Comparison of ENCODE assay signal across 7 mouse cellular contexts in the genomic region with DNA sequence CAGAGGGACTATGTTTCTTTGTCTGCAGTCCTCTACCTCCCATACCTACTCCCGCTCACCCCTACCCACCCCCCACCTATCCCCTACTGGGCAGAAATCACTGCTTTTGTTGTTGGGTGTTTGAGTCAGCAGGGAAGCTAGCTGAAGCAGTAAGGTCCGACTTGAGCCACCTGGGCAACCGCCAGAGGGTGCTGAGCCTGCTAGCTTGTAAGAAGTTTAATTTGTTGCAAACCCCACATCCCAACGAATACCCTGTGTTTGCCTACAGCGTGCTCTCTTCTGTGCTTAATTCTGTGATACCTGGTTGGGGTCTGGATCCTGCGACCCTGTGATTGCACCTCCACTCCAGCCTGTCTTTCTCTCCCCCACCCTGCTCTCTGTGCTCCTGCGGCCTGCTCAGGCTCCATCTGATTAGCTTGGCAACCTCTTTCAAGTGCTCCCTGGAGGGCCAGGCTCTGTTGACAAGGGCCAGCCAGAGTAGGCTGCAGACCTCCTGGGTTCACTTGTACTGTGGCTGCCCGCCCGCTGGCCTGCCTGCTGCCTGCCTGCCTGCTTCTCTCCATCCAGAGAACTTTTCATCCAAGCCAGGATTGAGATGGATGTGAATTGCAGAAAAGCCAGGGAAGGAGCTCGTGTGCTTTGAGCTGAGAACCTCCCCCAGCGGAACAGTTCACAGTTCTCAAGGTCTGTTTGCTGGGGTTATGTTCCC.
DNase-seq lines count a peak whose midpoint lies in the region; ATAC-seq and TF ChIP-seq lines count a peak whose summit lies in the region.

No protein-coding gene starts in this region.

- peak; percentile 45 for DNase-seq in right cerebral cortex, adult 18-20 months
- no peak for DNase-seq in right cerebral cortex, postnatal 4 days
- DNase-seq in forebrain, embryonic 10.5 days (ENCODE audit: extremely low spot score, low spot score), result no peak
- peak; percentile 65 for DNase-seq in kidney, postnatal 0 days (ENCODE audit: low spot score)
- peak; percentile 44 for DNase-seq in midbrain, embryonic 14.5 days
- no peak for DNase-seq in spleen, adult 18-20 months

- H3K4me3 ChIP-seq in forebrain, embryonic 10.5 days, result peak overlapping the region; percentile 2; the same call in 1 of the 2 replicates
- no peak overlapping the region for H3K4me3 ChIP-seq in kidney, postnatal 0 days (replicated peaks; ENCODE audit: low read depth, low read length)
- H3K4me3 ChIP-seq in midbrain, embryonic 14.5 days (replicated peaks; ENCODE audit: low read depth, low read length), result no peak overlapping the region

- H3K27ac ChIP-seq in forebrain, embryonic 10.5 days, result peak overlapping the region; percentile 65
- H3K27ac ChIP-seq in kidney, postnatal 0 days, result peak overlapping the region; percentile 54; the same call in 1 of the 2 replicates
- peak overlapping the region; percentile 49; the same call in 1 of the 2 replicates for H3K27ac ChIP-seq in midbrain, embryonic 14.5 days (replicated peaks; ENCODE audit: low read depth, low read length)

- H3K27me3 ChIP-seq in forebrain, embryonic 10.5 days (ENCODE audit: poor library complexity, severe bottlenecking), result peaks cover 80% of the 10 kb centered on the region
- H3K27me3 ChIP-seq in kidney, postnatal 0 days (ENCODE audit: insufficient read depth, low read length), result no peaks in the 10 kb centered on the region
- H3K27me3 ChIP-seq in midbrain, embryonic 14.5 days (ENCODE audit: control insufficient read depth, insufficient read depth, low read length), result peaks cover 10% of the 10 kb centered on the region

- H3K36me3 ChIP-seq in forebrain, embryonic 10.5 days (replicated peaks), result no peaks in the 10 kb centered on the region
- H3K36me3 ChIP-seq in kidney, postnatal 0 days (ENCODE audit: insufficient read depth, low read length), result no peaks in the 10 kb centered on the region
- no peaks in the 10 kb centered on the region for H3K36me3 ChIP-seq in midbrain, embryonic 14.5 days (ENCODE audit: control insufficient read depth, insufficient read depth, low read length)

- 10% methylated on average over 11 of the region's 11 CpGs for WGBS in forebrain, embryonic 10.5 days
- WGBS in kidney, postnatal 0 days, result 24% methylated on average over 11 of the region's 11 CpGs
- 12% methylated on average over 11 of the region's 11 CpGs for WGBS in midbrain, embryonic 14.5 days

- H3K9ac ChIP-seq in kidney, postnatal 0 days (ENCODE audit: low read depth, low read length), result no peak overlapping the region
- H3K9ac ChIP-seq in midbrain, embryonic 14.5 days (replicated peaks; ENCODE audit: low read length), result no peak overlapping the region; the same call in 1 of the 2 replicates

- H3K4me1 ChIP-seq in forebrain, embryonic 10.5 days, result peaks cover 35% of the 10 kb centered on the region
- H3K4me1 ChIP-seq in kidney, postnatal 0 days (replicated peaks; ENCODE audit: insufficient read depth, low read length), result peaks cover 17% of the 10 kb centered on the region
- H3K4me1 ChIP-seq in midbrain, embryonic 14.5 days (ENCODE audit: control insufficient read depth, insufficient read depth, low read length), result peaks cover 26% of the 10 kb centered on the region

- no peak overlapping the region for H3K4me2 ChIP-seq in kidney, postnatal 0 days (ENCODE audit: low read length)
- H3K4me2 ChIP-seq in midbrain, embryonic 14.5 days (ENCODE audit: low read length), result no peak overlapping the region

- no peaks in the 10 kb centered on the region for H3K9me3 ChIP-seq in forebrain, embryonic 10.5 days
- no peaks in the 10 kb centered on the region for H3K9me3 ChIP-seq in kidney, postnatal 0 days (replicated peaks; ENCODE audit: low read length)
- no peaks in the 10 kb centered on the region for H3K9me3 ChIP-seq in midbrain, embryonic 14.5 days (ENCODE audit: control insufficient read depth, low read length)

- no peak for ATAC-seq in kidney, postnatal 0 days (replicated peaks; ENCODE audit: low FRiP score, low read depth)
- ATAC-seq in midbrain, embryonic 14.5 days (ENCODE audit: low FRiP score, low TSS enrichment), result no peak
- ATAC-seq in megakaryocyte, adult 5-6 weeks (ENCODE audit: poor library complexity, severe bottlenecking), result no peak

- peak; percentile 66 for TF ChIP-seq CTCF in kidney, postnatal 0 days (IDR thresholded peaks at IDR 0.05; ENCODE audit: low read depth)

Comparison
In these comparisons a context has a peak if more than half of its experiments do, and no peak if none do; other contexts are left out.
1. DNase-seq: peak in right cerebral cortex, adult 18-20 months (single experiment), kidney, postnatal 0 days (single experiment) and midbrain, embryonic 14.5 days (single experiment); none in right cerebral cortex, postnatal 4 days (single experiment), forebrain, embryonic 10.5 days (single experiment) and spleen, adult 18-20 months (0 of 2).
2. Peak in every context shown above with its lines, with median percentiles within 50 percentile points of each other: H3K27ac ChIP-seq.